Mouse (Mus musculus) liver, embryonic 14.5 days (tissue): Measurements from ENCODE around the gene Nme2. TPM values are rescaled to one million over a fixed set of nuclear protein-coding genes. Genes with fewer than 3 reads are reported as not detected.

Experiments used
- ATAC-seq: fragments of 200-750 bp; cut with Nextera tagmentation; 2 replicates; pipeline ENCODE4 v1.8.0; 2017; ENCODE audit warnings: moderate number of reproducible peaks, mild to moderate bottlenecking, moderate library complexity; ENCODE audit not compliant: insufficient read depth
- DNase-seq, 3 experiments: peaks; one replicate each; pipeline ENCODE4 v3.0.0-alpha.2; 2012 to 2013; ENCODE audit warnings: low read depth in 3 of 3, low spot score in 3 of 3
- H3K27ac ChIP-seq: fragments of 300-500 bp; sonication (generic); 2 replicates; pipeline ENCODE4 v1.5.1; 2014; ENCODE audit warnings: moderate library complexity, mild to moderate bottlenecking, control low read depth, inconsistent platforms
- H3K27me3 ChIP-seq: fragments of 300-500 bp; sonication (generic); 2 replicates; pipeline ENCODE4 v1.6.1; 2014; ENCODE audit warnings: mild to moderate bottlenecking, low read length, moderate library complexity; ENCODE audit not compliant: control insufficient read depth, insufficient read depth
- H3K36me3 ChIP-seq: fragments of 300-500 bp; sonication (generic); replicated peaks from 2 replicates; pipeline ENCODE4 v1.6.1; 2014; ENCODE audit warnings: low read depth; ENCODE audit not compliant: control insufficient read depth, insufficient read depth
- H3K4me1 ChIP-seq, 2 experiments: fragments of 200-500 bp in 1 of 2; fragments of 300-500 bp in 1 of 2; sonication (generic) in 1 of 2; replicated peaks; 2 replicates each; pipeline ENCODE4 v1.6.1; 2012 to 2014; ENCODE audit warnings: antibody characterized with exemption in 1 of 2, inconsistent platforms in 1 of 2, low read length in 1 of 2; ENCODE audit not compliant: control insufficient read depth in 2 of 2, insufficient read depth in 2 of 2
- H3K4me2 ChIP-seq: fragments of 300-500 bp; sonication (generic); 2 replicates; pipeline ENCODE4 v1.6.1; 2014; ENCODE audit warnings: low read depth, mild to moderate bottlenecking, control low read depth, moderate library complexity
- H3K4me3 ChIP-seq, 2 experiments: fragments of 200-500 bp in 1 of 2; fragments of 300-500 bp in 1 of 2; sonication (generic) in 1 of 2; 2 replicates each; pipeline ENCODE4 v1.5.1; 2012 to 2014; ENCODE audit warnings: low read depth in 2 of 2, low read length in 2 of 2, mild to moderate bottlenecking in 2 of 2, control low read depth in 1 of 2, inconsistent platforms in 1 of 2, moderate library complexity in 1 of 2; ENCODE audit not compliant: insufficient read depth in 1 of 2
- H3K9ac ChIP-seq: fragments of 300-500 bp; sonication (generic); replicated peaks from 2 replicates; pipeline ENCODE4 v1.6.1; 2014; ENCODE audit warnings: mild to moderate bottlenecking, control low read depth, moderate library complexity
- H3K9me3 ChIP-seq: fragments of 300-500 bp; sonication (generic); 2 replicates; pipeline ENCODE4 v1.6.1; 2016; ENCODE audit warnings: low read length, mixed read lengths; ENCODE audit not compliant: control insufficient read depth
- CTCF ChIP-seq: IDR thresholded peaks from 2 replicates; pipeline ENCODE4 v1.5.1; 2016; ENCODE audit warnings: antibody characterized with exemption, low read depth, control low read depth
- EP300 ChIP-seq: IDR thresholded peaks from 2 replicates; pipeline ENCODE4 v1.6.1; 2016; ENCODE audit warnings: antibody characterized with exemption, low read depth
- WGBS: fragments of 180-500 bp; shearing (Covaris S2); extraction: QIAGEN DNeasy Blood & Tissue Kit; methylation state at CpG from one replicate; pipeline ENCODE4 v1.1.7; 2014; ENCODE audit not compliant: insufficient replicate concordance; 5-methylcytosine and 5-hydroxymethylcytosine counted together
- polyA plus RNA-seq, 2 experiments: library from polyadenylated mRNA; depleted of rRNA in 1 of 2; stranded (reverse) in 1 of 2; unstranded in 1 of 2; fragments of >200 nt; fragmentation: Nextera tagmentation in 1 of 2; extraction: Ambion mirVana in 1 of 2; gene quantifications; 2 replicates each; pipeline versions ENCODE4 v1.2.1 to v1.2.3; 2012 to 2014

The Nme2 gene
- polyA plus RNA-seq, 2 experiments, result 117 to 131 TPM

DNA sequence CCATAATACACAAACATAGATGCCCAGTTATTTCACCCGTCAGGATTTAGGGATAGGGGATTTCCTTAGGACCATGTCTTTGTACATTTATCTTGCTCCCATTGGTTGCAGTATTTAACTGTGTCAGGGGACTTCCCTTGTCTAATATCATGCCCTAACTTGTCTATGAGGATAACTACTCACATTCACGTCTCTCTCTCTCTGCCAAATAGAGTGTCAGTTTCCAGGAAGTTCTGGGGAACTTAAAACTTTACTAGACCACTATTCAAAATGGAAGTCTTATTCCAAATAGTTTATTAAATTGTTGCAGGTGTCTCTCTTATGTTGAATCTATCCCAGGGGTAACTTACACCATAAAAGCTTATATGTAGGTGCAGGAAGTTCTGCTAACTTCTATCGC, 44.5 kb downstream of the Nme2 start:
- no peaks in the 10 kb centered on the region for H3K9me3 ChIP-seq
- no peak overlapping the region for H3K27ac ChIP-seq
- TF ChIP-seq CTCF (no peak), EP300 (no peak)
- H3K36me3 ChIP-seq, result peaks cover 18% of the 10 kb centered on the region
- 86% methylated on average over 3 of the region's 3 CpGs for WGBS
- no peak overlapping the region for H3K4me3 ChIP-seq
- DNase-seq (no peak), ATAC-seq (no peak)
- H3K27me3 ChIP-seq, result no peaks in the 10 kb centered on the region
- no peak overlapping the region for H3K4me2 ChIP-seq
- peaks cover 0 to 7% of the 10 kb centered on the region in 2 experiments; a peak in 2 of 4 replicates for H3K4me1 ChIP-seq
- no peak overlapping the region for H3K9ac ChIP-seq

DNA sequence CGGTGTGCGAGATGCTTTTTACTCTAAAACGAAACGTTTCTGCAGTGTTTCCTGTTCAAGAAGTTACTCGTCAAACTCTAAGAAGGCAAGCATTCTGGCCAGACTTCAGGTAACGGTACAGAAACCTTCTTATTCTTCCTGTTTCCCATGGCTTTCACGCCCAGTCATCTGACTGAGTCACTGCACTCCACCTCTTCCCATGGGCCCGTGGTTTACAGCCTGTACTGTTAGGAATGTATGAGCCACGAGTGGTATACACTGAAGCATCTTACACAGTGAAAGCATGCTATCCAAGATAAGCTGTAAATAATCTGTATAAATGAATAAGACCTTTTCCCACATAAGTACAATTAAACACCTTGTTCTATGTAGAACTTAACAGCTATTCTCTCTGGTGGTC, 47.2 kb downstream of the Nme2 start:
- H3K36me3 ChIP-seq, result peaks cover 14% of the 10 kb centered on the region
- H3K4me3 ChIP-seq, result no peak overlapping the region
- ATAC-seq, result no peak
- no peak overlapping the region for H3K4me2 ChIP-seq
- H3K4me1 ChIP-seq, result no peaks in the 10 kb centered on the region
- no peaks in the 10 kb centered on the region for H3K9me3 ChIP-seq
- no peak overlapping the region for H3K9ac ChIP-seq
- 67% methylated on average over 9 of the region's 9 CpGs for WGBS
- H3K27ac ChIP-seq, result no peak overlapping the region
- TF ChIP-seq EP300, result no peak
- TF ChIP-seq CTCF, result no peak
- DNase-seq, result no peak
- H3K27me3 ChIP-seq, result no peaks in the 10 kb centered on the region

DNA sequence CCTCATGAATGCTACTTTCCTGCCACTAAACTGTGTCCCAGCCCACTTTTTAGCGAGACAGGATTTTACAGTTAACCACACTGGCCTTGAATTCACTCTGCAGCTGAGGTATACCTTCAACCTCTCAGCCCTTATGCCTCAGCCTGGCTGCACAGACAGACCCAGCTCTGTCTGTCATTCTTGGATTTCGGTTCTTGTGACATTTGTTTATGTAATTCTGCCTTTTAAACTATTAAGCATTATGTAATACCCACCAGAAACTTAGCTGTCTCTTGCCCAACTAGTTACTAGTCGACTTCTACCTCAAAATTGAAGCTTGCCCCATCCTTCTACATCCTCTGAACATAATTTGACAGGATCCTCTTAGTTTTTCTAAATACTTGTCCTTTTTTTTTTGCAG, 48.2 kb downstream of the Nme2 start:
- Histone ChIP-seq H3K4me1 (no peaks in the 10 kb centered on the region), H3K9ac (no peak overlapping the region), H3K4me2 (no peak overlapping the region), H3K4me3 (no peak overlapping the region), H3K27ac (no peak overlapping the region), H3K9me3 (no peaks in the 10 kb centered on the region), H3K36me3 (peaks cover 14% of the 10 kb centered on the region), H3K27me3 (no peaks in the 10 kb centered on the region)
- 68% methylated on average over 3 of the region's 3 CpGs for WGBS
- ATAC-seq, result no peak
- no peak for TF ChIP-seq EP300
- no peak for TF ChIP-seq CTCF
- DNase-seq, result no peak

DNA sequence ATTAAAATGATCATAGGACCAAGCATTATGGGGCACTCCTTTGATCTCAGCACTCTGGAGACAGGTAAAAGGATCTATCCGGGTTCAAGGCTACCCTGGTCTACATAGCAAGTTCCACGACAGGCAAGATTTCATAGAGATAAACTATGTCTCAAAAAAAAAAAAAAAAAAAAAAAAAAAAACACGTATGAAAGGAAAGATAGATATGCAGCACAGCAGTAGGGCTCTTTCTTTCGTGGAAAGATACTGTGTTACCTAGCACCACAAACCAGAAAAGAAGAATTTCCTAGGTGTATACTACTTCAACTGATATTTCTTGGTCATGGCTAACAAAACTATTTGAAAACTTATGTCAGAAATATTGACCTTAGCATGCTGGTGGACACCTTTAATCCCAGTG, 49.2 kb downstream of the Nme2 start:
- Histone ChIP-seq H3K27ac (no peak overlapping the region), H3K9ac (no peak overlapping the region), H3K27me3 (no peaks in the 10 kb centered on the region), H3K4me3 (no peak overlapping the region), H3K4me2 (no peak overlapping the region), H3K9me3 (no peaks in the 10 kb centered on the region), H3K36me3 (peaks cover 14% of the 10 kb centered on the region), H3K4me1 (no peaks in the 10 kb centered on the region)
- no peak for ATAC-seq
- DNase-seq, result no peak
- TF ChIP-seq EP300 (no peak), CTCF (no peak)
- WGBS, result 49% methylated on average over 4 of the region's 4 CpGs

Other genes with a start within 250 kb of the Nme2 start
- gene Utp18, start 70.5 kb downstream of the Nme2 start, polyA plus RNA-seq (2012; rRNA removed), result 5.6 and 11.0 TPM in 2 replicates
- gene Utp18, start 70.5 kb downstream of the Nme2 start, polyA plus RNA-seq (2014; fragmentation: Nextera tagmentation; extraction: Ambion mirVana), result 16.2 and 18.2 TPM in 2 replicates
- 4.0 and 5.8 TPM in 2 replicates for gene Mbtd1, start 70.4 kb downstream of the Nme2 start, polyA plus RNA-seq (2012; rRNA removed)
- gene Mbtd1, start 70.4 kb downstream of the Nme2 start, polyA plus RNA-seq (2014; fragmentation: Nextera tagmentation; extraction: Ambion mirVana), result 3.7 and 3.9 TPM in 2 replicates
- gene Gm20390, start 12.0 kb upstream of the Nme2 start, polyA plus RNA-seq (2012; rRNA removed), result 76.8 and 131 TPM in 2 replicates
- gene Gm20390, start 12.0 kb upstream of the Nme2 start, polyA plus RNA-seq (2014; fragmentation: Nextera tagmentation; extraction: Ambion mirVana), result 188 and 204 TPM in 2 replicates
- 58.0 and 113 TPM in 2 replicates for gene Nme1, start 12.3 kb upstream of the Nme2 start, polyA plus RNA-seq (2012; rRNA removed)
- gene Nme1, start 12.3 kb upstream of the Nme2 start, polyA plus RNA-seq (2014; fragmentation: Nextera tagmentation; extraction: Ambion mirVana), result 185 and 201 TPM in 2 replicates
- gene Spag9, start 39.8 kb upstream of the Nme2 start, polyA plus RNA-seq (2012; rRNA removed), result 4.2 and 6.9 TPM in 2 replicates
- gene Spag9, start 39.8 kb upstream of the Nme2 start, polyA plus RNA-seq (2014; fragmentation: Nextera tagmentation; extraction: Ambion mirVana), result 10.8 and 12.4 TPM in 2 replicates